Mouse (Mus musculus) fat pad, adult 2 months (tissue): ENCODE measurements around the gene Clba1.

Source experiments
- DNase-seq: peaks from one replicate; pipeline ENCODE4 v3.0.0-alpha.2; 2011; ENCODE audit warnings: low read depth, low spot score; ENCODE audit errors: extremely low read depth

Clba1 gene

GRCm38 (mm10) chr12:112808587-112809364 lies at the start of gene Clba1:
Clba1 (plus strand) TSS chr12:112808937.
- DNase-seq, result no peak

GRCm38 (mm10) chr12:112759471-112759870 lies 49.3 kb upstream of the Clba1 start:
- DNase-seq, result no peak

DNA sequence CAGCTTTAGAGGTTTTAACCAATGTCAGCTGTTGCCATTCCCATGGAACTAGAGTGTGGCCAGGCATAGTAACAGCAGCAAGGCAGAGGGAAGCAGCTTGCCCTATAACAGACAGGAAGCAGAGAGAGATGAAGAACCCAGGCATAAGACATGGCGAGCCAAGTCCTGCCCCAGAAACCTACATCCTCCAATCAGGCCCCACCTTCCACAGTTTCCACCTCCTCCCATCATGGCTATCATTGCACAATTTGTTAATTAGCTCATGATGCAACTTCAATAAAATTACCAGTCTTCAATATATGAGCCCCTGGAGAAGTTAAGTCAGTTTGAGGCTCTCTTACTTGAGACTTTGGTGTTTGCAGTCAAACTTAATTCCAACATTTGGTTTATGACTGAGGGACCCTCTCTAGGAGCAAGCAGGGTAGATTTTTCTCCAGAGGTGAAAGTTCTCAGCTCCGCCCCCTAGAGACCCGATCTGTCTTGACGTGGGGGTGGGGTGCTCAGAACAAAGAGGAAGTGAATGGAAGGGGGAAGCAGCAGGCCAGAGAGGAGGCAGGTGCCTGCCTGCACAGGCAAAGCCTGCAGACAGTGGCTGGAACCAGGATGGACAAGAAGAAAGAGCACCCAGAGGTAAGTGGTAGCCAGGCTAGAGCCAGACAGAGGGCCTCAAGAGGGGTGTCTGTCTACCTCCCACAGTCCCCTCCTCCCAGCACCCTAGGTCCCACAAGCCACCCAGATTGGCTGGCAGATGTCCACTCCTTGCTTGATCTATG lies 48.4 kb upstream of the Clba1 start, which contains the start of gene Pld4:
Gene Pld4, plus strand, starts transcription at position 502 of the 773 bp plus-strand sequence.
- no peak for DNase-seq

DNA sequence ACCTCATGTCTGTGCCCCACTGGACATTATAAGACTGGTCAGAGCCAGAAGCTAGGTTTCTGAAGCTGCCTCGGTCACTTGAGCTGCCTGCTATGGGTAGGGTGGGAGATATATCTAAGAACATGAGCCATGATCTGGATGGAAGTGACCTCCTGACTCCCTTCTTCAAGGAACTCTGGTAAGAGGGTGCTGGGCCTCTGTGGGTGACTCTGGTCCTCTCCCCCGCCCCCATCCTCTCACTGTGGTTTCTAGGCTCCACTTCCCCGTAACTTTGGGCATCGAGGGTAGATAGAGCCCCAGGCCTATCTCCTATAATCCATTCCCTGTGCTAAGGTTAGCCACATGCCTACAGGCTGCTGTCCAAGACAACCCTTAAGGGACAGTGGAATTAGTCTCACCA lies 47.3 kb upstream of the Clba1 start:
- no peak for DNase-seq

DNA sequence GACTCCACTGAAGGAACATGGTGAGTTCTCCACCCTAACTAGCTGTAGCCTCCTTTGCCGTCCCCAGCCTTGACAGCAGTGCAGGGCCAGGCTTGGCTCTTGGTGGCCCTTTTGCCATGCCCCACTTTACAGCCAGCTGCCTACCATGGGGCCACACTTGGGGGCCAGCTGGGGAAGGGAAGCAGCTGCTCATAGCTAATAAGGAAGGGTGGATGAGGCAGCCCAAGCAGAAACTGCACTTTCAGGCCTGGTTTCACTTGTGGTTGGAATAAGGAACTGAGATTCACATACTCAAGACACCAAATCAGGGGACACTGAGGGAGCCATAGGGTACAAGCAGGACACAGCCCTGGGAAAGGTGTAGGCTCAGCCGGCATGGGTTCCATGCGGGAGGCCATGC lies 46.7 kb upstream of the Clba1 start:
- no peak for DNase-seq

GRCm38 (mm10) chr12:112763176-112763575 lies 45.6 kb upstream of the Clba1 start:
- DNase-seq, result no peak

DNA sequence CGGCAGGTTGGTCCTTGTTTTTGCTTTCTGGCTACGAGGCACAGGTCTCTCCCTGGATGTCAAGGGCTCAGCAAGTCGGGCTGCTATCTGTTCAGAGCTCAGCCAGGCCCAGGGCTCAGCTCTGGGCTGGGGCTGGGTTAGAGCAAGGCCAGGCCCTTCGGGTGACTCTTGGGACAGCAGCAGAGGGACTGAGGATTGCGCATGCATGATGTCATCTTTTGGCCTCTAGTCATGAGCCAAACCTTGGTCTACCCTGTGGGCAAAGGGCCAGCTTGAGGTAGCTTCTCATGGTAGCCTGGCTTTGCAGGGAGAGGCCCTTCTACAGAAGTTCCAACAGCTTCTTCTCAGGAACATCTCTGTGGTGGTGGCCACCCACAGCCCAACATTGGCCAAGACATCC lies 44.6 kb upstream of the Clba1 start:
- DNase-seq, result no peak

- no peak for DNase-seq
Observed at GRCm38 (mm10) chr12:112764991-112765390, 43.7 kb upstream of the Clba1 start.

- no peak for DNase-seq
Observed at GRCm38 (mm10) chr12:112766586-112766985, 42.2 kb upstream of the Clba1 start.

GRCm38 (mm10) chr12:112767036-112767890 lies 41.5 kb upstream of the Clba1 start:
- DNase-seq, result no peak

DNA sequence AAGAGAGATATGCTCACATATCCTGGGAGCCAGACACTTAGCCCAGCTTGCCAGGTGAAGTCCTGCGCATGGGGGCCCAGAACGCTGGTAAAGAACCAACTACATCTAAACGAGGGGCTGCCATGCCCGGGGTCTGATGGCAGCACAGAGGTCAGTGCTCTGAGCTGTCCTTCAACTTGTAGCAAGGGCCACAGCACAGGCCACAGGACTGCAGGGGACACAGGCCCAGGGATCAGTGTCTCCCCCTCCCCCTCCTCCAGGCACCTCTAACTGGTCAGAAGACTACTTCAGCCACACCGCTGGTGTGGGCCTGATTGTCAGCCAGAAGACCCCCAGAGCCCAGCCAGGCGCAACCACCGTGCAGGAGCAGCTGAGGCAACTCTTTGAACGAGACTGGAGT lies 40.6 kb upstream of the Clba1 start:
- no peak for DNase-seq

DNA sequence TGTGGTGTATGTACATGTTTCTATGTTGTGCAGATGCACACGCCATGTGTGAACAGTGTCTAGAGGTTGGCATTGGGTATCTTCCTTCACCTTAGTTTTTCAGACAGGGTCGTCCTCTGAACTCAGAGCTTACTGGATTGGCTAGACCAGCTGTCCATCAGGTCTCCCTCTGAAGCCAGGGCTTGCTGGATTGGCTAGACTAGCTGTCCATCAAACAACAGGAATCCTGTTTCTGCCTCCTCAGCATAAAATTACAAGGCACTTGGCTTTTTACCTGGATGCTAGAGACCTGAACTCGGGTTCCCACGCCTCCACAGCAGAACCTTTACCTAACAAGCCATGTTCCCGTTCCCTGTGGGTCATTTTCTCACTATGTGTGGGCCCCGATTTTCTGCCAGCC lies 39.7 kb upstream of the Clba1 start:
- DNase-seq, result no peak

DNA sequence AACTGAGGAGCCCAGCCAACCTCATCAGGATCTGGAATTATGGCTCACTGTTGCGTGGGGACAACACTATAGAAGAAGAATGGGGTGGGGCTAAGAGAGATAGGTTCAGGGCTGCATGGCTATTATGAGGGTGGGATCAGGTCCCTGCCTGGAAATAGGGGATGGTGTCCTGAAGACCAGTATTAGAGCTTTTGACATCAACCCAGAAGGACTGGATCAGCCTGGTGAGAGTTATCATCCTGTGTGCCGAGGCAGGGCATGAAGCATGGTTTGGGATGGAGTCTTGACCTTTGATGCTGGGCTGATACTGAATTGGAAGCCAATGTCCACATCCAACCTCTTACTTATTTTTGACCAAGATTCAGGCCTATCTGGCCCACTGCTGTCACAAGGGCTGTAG lies 39.0 kb upstream of the Clba1 start:
- DNase-seq, result no peak

GRCm38 (mm10) chr12:112770396-112770795 lies 38.3 kb upstream of the Clba1 start:
- no peak for DNase-seq

GRCm38 (mm10) chr12:112772306-112772705 lies 36.4 kb upstream of the Clba1 start:
- no peak for DNase-seq

DNA sequence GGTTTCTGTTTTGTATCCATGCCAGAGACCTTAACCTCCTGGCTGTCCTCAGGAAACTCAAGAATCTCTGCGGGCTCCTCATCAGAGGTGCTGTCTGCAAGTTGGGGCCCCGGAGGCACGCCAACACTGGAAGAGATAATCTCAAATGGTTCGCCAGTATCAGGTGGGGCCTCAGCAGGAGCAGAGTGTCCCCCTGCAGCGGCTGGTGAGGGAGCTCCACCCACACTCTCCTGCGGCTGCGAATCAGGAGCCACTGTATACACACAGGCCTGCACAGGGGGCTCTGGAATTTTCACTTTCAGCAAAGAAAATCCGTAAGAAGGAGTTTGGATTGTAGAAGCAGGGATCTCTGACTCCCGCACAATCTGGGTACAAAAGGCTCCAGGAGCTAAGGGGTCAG lies 35.4 kb upstream of the Clba1 start:
- DNase-seq, result no peak

- DNase-seq, result no peak
Observed at GRCm38 (mm10) chr12:112774026-112774425, 34.7 kb upstream of the Clba1 start.

- no peak for DNase-seq
Observed at GRCm38 (mm10) chr12:112774481-112774880, 34.3 kb upstream of the Clba1 start.

DNA sequence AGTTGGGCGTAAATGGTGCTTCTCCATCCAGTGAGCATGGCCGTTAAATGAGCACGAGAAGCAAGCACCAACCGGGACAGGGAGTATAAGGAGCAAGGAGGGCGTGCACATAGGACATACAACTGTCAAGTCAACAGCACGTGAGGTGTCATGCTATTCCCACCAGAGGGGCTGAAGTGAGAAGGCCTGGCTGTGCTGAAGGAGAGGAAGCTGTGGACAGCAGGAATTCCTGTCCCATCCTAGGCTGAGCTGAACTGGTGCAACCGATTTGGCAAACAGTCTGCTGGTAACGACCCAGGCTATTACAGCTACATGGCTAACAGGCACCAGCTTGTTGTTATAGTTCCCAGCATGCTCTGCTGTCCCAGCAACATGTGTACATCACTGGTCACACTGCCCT lies 17.7 kb upstream of the Clba1 start:
- DNase-seq, result no peak

GRCm38 (mm10) chr12:112793601-112794355 lies 15.0 kb upstream of the Clba1 start:
- DNase-seq, result no peak

DNA sequence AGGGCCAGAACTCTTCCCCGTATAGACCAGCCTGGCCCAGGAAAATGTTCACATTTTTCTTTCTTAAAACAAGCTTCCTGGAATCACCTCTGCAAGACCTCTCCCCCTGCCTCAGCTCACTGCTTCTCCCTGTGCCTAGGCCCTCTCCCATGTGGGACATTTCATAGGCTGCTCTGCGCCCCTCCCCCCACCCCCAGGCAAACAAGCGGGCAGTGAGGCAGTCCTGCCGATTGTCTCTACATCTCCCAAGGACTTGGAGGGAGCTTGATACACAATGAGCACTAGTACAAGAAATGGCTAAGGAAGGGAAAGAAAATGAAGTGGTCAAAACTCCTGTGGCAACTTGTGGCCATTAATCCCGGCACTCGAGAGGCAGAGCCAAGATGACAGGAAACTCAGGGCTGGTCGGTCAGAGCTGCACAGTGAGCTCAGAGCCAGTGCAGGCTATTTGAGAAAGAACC lies 14.4 kb upstream of the Clba1 start:
- DNase-seq, result no peak
